ENCODE assay signal across 11 mouse cellular contexts in the genomic region with DNA sequence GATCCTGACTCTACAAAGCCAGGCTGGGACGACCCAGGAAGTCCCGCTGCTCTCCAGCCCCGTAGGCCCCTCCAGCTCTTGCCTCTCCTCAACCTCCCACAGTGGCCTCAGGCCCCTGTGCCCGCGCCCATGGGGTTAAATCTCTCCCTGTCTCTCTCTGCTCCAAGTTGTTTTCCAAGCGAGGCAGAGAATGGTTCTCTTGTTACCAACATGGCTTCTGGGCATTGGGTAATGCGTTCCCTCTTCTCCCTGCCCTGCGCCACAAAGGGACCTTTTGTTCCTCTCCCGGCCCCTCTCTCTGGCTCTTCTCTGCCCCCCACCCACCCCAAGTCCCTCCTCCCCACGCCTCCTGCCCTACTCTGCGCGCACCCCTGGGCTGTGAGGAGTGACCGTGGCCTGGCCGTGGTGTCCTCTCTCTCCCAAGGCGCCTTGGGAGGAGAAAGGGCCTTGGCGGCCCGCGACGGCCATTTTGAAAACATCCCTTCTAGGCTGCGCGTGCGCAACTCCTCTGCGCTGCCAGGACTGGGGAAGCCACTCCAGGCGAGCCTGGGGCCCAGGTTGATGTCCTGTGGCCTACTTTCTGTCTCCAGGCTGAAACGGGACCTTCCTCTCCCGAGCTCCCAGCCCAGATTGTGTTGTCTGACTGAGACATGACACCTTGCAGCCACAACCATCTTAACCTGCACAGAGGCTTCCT. TPM values are rescaled to one million over a fixed set of nuclear protein-coding genes. Genes with fewer than 3 reads are reported as not detected.
DNase-seq lines count a peak whose midpoint lies in the region; ATAC-seq and TF ChIP-seq lines count a peak whose summit lies in the region.
"Had no signal": no experiment of that assay in that cellular context is flagged by ENCODE, and none has a peak within 500 bp of the region (broad histone marks: within the 10 kb centered on the region; RNA-seq: fewer than 3 reads in every experiment).

No protein-coding gene starts in this region.

- no peaks in the 10 kb centered on the region for H3K9me3 ChIP-seq in kidney, embryonic 16.5 days (ENCODE audit: low read length)
- H3K9me3 ChIP-seq in E14TG2a.4 (ENCODE audit: low read length): no peaks in the 10 kb centered on the region
- H3K9me3 ChIP-seq in hindbrain, embryonic 16.5 days (ENCODE audit: control insufficient read depth, low read length): no peaks in the 10 kb centered on the region
- H3K9me3 ChIP-seq: limb, embryonic 15.5 days had no signal

- 82% methylated on average over 26 of the region's 26 CpGs for WGBS in kidney, embryonic 16.5 days
- 84% methylated on average over 26 of the region's 26 CpGs for WGBS in hindbrain, embryonic 16.5 days

- no peak for ATAC-seq in kidney, embryonic 16.5 days (ENCODE audit: low FRiP score, low TSS enrichment)
- peak; percentile 60; the same call in 1 of the 2 replicates for ATAC-seq in hindbrain, embryonic 16.5 days

- DNase-seq in kidney, postnatal 10 days: no peak
- DNase-seq in ES-CJ7 (ENCODE audit: low read depth, low spot score): peak; percentile 40
- DNase-seq in embryo, embryonic 9.5 days (ENCODE audit: extremely low spot score): no peak
- no peak for DNase-seq in lung, postnatal 25 days (ENCODE audit: low spot score)
- DNase-seq: gastrocnemius, postnatal 25 days; heart, postnatal 36 days had no signal

- no peaks in the 10 kb centered on the region for H3K36me3 ChIP-seq in kidney, embryonic 16.5 days (ENCODE audit: insufficient read depth, low read length)
- H3K36me3 ChIP-seq in E14TG2a.4 (ENCODE audit: insufficient read depth, low read length): peaks cover 55% of the 10 kb centered on the region
- H3K36me3 ChIP-seq in hindbrain, embryonic 16.5 days (ENCODE audit: control insufficient read depth, insufficient read depth, low read length): no peaks in the 10 kb centered on the region
- H3K36me3 ChIP-seq: limb, embryonic 15.5 days had no signal

- peak overlapping the region; percentile 27; the same call in 1 of the 2 replicates for H3K27ac ChIP-seq in kidney, embryonic 16.5 days (ENCODE audit: low read length)
- no peak overlapping the region for H3K27ac ChIP-seq in hindbrain, embryonic 16.5 days (ENCODE audit: low read depth, low read length)
- H3K27ac ChIP-seq: limb, embryonic 15.5 days had no signal

- peaks cover 10% of the 10 kb centered on the region for H3K4me1 ChIP-seq in kidney, embryonic 16.5 days (ENCODE audit: insufficient read depth, low read length)
- H3K4me1 ChIP-seq in E14TG2a.4 (replicated peaks; ENCODE audit: low read depth, low read length): peaks cover 66% of the 10 kb centered on the region
- H3K4me1 ChIP-seq in hindbrain, embryonic 16.5 days (ENCODE audit: control insufficient read depth, insufficient read depth, low read depth, low read length): no peaks in the 10 kb centered on the region

- H3K4me2 ChIP-seq in kidney, embryonic 16.5 days (replicated peaks; ENCODE audit: low read depth, low read length): no peak overlapping the region
- H3K4me2 ChIP-seq in hindbrain, embryonic 16.5 days (ENCODE audit: low read length): no peak overlapping the region
- H3K4me2 ChIP-seq: limb, embryonic 15.5 days had no signal

- no peak overlapping the region for H3K4me3 ChIP-seq in kidney, embryonic 16.5 days (ENCODE audit: low read length)
- H3K4me3 ChIP-seq in E14TG2a.4 (replicated peaks; ENCODE audit: low read length): peak overlapping the region; percentile 67
- H3K4me3 ChIP-seq in hindbrain, embryonic 16.5 days (ENCODE audit: low read length): no peak overlapping the region
- H3K4me3 ChIP-seq: limb, embryonic 15.5 days had no signal

- no peak overlapping the region for H3K9ac ChIP-seq in kidney, embryonic 16.5 days (replicated peaks; ENCODE audit: low read length)
- H3K9ac ChIP-seq in hindbrain, embryonic 16.5 days (ENCODE audit: low read depth, low read length): no peak overlapping the region
- H3K9ac ChIP-seq: limb, embryonic 15.5 days had no signal

- TF ChIP-seq CTCF in E14TG2a.4 (conservative IDR thresholded peaks at IDR 0.05; ENCODE audit: low read length): no peak

- H3K27me3 ChIP-seq in kidney, embryonic 16.5 days (ENCODE audit: insufficient read depth, low read length): no peaks in the 10 kb centered on the region
- H3K27me3 ChIP-seq in E14TG2a.4 (ENCODE audit: insufficient read depth, low read length): no peaks in the 10 kb centered on the region
- no peaks in the 10 kb centered on the region for H3K27me3 ChIP-seq in hindbrain, embryonic 16.5 days (replicated peaks; ENCODE audit: control insufficient read depth, insufficient read depth, low read length)
- H3K27me3 ChIP-seq: limb, embryonic 15.5 days had no signal

RNA-seq across cellular contexts. Expression of a gene that starts 16.1 kb away (rescaled TPM):
- polyA plus RNA-seq in kidney, embryonic 16.5 days (2015; fragmentation: Nextera tagmentation; extraction: Ambion mirVana): 56.9 and 57.8 TPM in 2 replicates
- polyA plus RNA-seq in hindbrain, embryonic 16.5 days (2015; fragmentation: Nextera tagmentation; extraction: Ambion mirVana): 99.1 and 100.0 TPM in 2 replicates

RNA-seq across cellular contexts. Expression of a gene that starts 16.3 kb away (rescaled TPM):
- polyA plus RNA-seq in kidney, embryonic 16.5 days (2015; fragmentation: Nextera tagmentation; extraction: Ambion mirVana): 0.55 and 0.72 TPM in 2 replicates
- polyA plus RNA-seq in hindbrain, embryonic 16.5 days (2015; fragmentation: Nextera tagmentation; extraction: Ambion mirVana): 0.87 and 1.1 TPM in 2 replicates

RNA-seq across cellular contexts. Expression of a gene that starts 41.7 kb away (rescaled TPM):
- 0.24 and 0.30 TPM in 2 replicates for polyA plus RNA-seq in kidney, embryonic 16.5 days (2015; fragmentation: Nextera tagmentation; extraction: Ambion mirVana)
- polyA plus RNA-seq in hindbrain, embryonic 16.5 days (2015; fragmentation: Nextera tagmentation; extraction: Ambion mirVana): 1.4 and 2.0 TPM in 2 replicates
- polyA plus RNA-seq: thymus, postnatal 0 days had no signal

RNA-seq across cellular contexts. Expression of a gene that starts 47.9 kb away (rescaled TPM):
- polyA plus RNA-seq in kidney, embryonic 16.5 days (2015; fragmentation: Nextera tagmentation; extraction: Ambion mirVana): 0.51 and 0.56 TPM in 2 replicates
- polyA plus RNA-seq in hindbrain, embryonic 16.5 days (2015; fragmentation: Nextera tagmentation; extraction: Ambion mirVana): 9.0 and 9.5 TPM in 2 replicates
